Mouse (Mus musculus) liver, adult 2 months (tissue): ENCODE measurements at regions not wholly inside any gene's neighbourhood (a gene's known extent, or its start where the extent isn't known, plus 50 kb on each side); places are given as distances from the start of the nearest gene placed in this dataset.

Experiments
- CTCF ChIP-seq: fragments of 200-500 bp; IDR thresholded peaks from 2 replicates; pipeline ENCODE4 v1.5.1; 2011; ENCODE audit warnings: low read depth, low read length, control low read depth
- POLR2A ChIP-seq: fragments of 200-500 bp; IDR thresholded peaks from 2 replicates; pipeline ENCODE4 v1.6.1; 2011; ENCODE audit warnings: low read length, control low read depth; ENCODE audit not compliant: insufficient read depth; ENCODE audit errors: extremely low read depth

GRCm38 (mm10) chr16:9093593-9093992, 263.7 kb downstream of the 1810013L24Rik start:
- TF ChIP-seq POLR2A (no peak), CTCF (no peak)
